Mouse (Mus musculus) right cerebral cortex, postnatal 36 days (tissue): ENCODE results near the gene Fpr2.
"Not testable (repeated sequence)": the region's sequence is repeated elsewhere in the genome, so short reads cannot be mapped to it uniquely, and the experiment has no call there.

Source experiments
- DNase-seq, 2 experiments: peaks; one replicate each; pipeline ENCODE4 v3.0.0; 2022; ENCODE audit warnings: low spot score in 2 of 2, mixed read lengths in 1 of 2

The Fpr2 gene

DNA sequence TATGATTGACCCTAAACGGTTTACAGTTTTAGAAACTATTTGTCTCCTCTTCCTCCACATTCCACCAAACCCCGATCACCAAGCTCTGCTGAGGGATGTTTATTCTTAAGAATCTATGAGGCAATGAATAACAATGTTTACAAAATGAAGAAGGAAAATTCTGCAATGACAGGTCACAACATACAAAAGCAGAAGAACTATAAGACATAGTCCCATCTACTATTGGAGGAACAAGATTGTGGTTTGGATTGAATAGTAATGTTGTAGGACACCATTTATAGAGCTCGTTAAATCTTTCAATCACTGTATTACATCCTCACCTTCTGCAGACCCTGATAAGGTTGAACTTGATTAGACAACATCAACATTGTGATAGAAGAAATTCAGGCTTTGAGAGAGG lies 5.0 kb upstream of the Fpr2 start:
- no peak for DNase-seq

DNA sequence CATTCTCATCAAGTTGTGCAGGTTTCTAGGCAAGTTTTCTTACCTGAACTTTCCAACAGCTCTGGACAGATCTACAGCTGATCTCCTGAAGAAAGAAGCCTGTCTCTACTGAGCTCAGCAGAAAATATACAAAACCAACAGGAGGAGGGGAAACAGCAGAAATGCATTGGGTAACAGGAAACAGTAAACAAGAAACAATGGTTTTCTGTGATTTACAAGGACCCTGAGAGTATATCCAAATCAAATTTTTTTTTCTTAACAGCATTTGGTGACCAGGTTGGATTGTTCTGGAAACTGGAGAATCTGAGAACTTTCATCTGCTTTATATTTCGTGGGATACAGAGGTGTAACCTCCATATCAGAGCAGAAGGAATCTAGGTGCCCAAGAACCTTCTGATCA lies 3.8 kb upstream of the Fpr2 start, which contains the start of gene Fpr1:
TSS of gene Fpr1 (minus strand) at position 101 of the 400 bp plus-strand sequence.
- DNase-seq: no peak

DNA sequence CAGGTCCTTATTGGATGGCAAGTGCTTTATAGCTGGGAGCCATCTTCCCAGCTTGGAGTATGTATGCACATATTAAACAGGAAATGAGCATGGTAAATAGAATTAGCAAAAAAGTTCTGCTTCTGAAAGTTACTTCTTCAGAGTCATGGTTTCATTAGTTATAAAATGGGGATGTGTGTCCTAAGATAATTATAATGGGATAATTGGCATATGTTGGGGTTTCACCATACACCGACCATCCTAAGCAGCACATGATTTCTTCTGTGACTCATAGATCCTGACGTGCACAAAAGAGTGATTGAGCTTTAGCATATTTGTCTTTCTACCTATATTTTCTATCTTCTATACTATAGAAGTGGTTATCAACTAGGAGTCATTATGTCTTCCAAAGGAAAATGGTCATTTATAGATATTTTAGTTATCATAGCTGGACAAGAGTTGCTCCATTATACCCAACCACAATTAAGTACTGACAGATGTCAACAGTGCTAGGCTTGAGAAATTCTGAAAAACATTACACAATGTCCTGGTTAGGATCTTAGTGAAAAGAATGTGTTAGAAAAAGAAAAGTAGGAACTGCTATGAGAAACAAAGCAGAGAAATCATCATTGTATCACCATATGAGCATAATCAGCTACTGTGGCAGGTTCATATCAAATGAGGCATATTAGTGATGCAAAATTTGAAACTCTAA lies 2.3 kb downstream of the Fpr2 start:
- DNase-seq: no peak

DNA sequence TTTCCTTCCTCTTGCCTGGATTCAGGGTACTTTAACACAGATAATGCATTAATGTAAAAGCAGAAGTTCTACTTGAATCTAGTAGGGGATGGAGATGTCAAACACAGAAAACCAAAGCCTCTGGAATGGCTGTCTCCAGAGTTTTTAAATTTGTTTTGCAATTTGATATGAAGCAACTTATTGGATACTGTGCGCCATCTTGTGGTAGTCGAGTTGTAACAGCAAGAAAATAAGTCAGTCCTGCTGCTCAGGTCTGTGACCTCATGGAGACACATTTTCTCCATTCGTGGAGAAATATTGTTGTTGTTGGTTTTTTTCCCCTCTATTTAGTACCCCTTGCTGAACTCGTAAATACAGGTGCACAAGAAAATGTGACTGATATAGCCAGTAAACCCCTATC lies 8.4 kb downstream of the Fpr2 start:
- no peak for DNase-seq

GRCm38 (mm10) chr17:17899268-17899667 lies 11.6 kb downstream of the Fpr2 start:
- DNase-seq: no peak

- no peak for DNase-seq
Observed at GRCm38 (mm10) chr17:17900768-17901167, 13.1 kb downstream of the Fpr2 start.

- DNase-seq: peak; percentile 67 to 85
Observed at GRCm38 (mm10) chr17:17909636-17910421, 22.2 kb downstream of the Fpr2 start.

GRCm38 (mm10) chr17:17912618-17913017 lies 25.0 kb downstream of the Fpr2 start:
- DNase-seq: not testable (repeated sequence)

GRCm38 (mm10) chr17:17917376-17917775 lies 29.8 kb downstream of the Fpr2 start:
- no peak for DNase-seq

GRCm38 (mm10) chr17:17917782-17918181 lies 30.2 kb downstream of the Fpr2 start:
- no peak for DNase-seq
